Mouse (Mus musculus): ENCODE measurements around the gene Frmd5.

DNA sequence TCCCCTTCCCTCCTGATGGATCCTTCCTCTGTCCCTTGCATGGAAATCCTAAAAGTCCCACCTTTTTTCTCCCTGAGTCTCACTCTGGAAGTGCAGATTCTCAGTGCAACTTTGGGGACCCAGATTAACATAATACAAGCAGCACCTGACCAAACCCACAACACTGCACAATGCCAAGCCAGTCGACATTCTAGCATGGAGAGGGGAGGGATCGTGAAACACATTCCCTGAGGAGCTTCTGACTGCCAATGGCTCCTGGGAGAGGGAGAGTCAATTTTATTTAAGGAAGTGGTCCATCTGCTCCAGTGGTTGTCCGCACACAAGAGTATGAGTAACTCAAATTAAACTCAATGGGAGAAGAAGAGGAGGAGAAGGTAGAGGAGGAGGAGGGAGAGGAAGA is 28.0 kb upstream of the Frmd5 start:
- no peak for TF ChIP-seq POLR2A (IDR thresholded peaks at IDR 0.05; ENCODE audit: extremely low read depth, insufficient read depth, low read length)
- no peak for TF ChIP-seq CTCF (IDR thresholded peaks at IDR 0.05; ENCODE audit: extremely low read depth, insufficient read depth, low read length)
